Mouse (Mus musculus): ENCODE results near the gene Dmxl2. TPM values are rescaled to one million over a fixed set of nuclear protein-coding genes. Genes with fewer than 3 reads are reported as not detected.

Dmxl2 gene
- total RNA-seq (2021) = 10 to 100 TPM; 12.9 to 15.1 TPM
- long read RNA-seq, experiment 1, partial matches to known transcripts = 1 of 1 reads
- long read RNA-seq, experiment 1, other reads (novel, unspliced or antisense) = 0 of 1 reads
- long read RNA-seq, experiment 2, partial matches to known transcripts = 2 of 2 reads
- long read RNA-seq, experiment 2, other reads (novel, unspliced or antisense) = 0 of 2 reads

DNA sequence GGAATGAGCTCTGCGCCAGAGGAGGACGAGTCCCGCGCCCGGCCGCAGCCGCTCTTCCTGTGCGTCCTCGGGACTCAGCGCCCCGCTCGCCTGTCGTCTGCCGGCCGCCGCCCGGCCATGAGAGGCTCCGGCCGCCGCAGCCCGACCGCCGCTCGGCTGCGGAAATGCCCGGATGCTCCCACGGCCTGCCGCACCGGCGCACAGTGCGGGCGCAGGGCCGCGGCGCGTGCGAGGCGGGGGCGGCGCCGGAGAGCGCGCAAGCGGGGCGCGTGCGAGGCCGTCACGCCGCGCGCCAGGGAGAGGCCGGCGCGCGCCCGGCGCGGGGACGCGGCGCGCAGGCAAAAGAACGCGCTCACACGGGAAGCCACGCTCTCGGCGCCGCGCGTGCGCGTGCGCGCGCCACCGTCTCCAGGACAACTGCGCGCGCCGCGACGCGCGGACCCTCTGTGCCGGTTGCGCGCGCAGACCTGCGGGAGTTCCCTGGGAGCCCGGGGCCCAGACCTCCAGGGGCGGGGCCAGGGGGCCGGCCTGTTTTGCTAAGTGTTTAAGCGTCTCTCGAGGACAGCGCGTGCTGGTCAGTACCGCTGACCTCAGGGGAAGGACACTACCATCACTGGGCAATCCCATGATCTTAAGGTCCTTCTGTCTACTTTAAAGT is at the start of gene Dmxl2:
Dmxl2 (minus strand) TSS at position 174 of the 658 bp plus-strand sequence.
- DNase-seq (ENCODE audit: low spot score in 2 of 2) = peak; percentile 86 to 89

DNA sequence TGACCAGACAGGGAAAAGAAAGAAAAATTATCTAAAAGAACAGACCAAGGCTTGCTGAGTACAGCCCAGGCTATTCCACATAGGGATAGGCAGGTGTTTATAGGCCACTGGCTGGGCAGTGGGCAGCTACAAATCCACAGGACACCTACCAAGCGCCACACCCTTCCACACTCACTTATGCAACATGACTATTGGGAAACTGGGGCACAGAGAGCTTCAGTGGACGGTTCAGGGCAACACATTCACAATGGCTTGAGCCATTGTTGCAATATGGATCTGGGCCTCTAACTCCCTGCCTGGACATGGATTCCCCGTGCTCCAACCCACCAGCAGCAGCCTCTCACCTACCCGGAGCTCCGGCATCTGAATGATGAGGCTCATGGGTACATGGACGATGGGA is 48.0 kb upstream of the Dmxl2 start:
- no peak for DNase-seq (ENCODE audit: low spot score in 2 of 2)

DNA sequence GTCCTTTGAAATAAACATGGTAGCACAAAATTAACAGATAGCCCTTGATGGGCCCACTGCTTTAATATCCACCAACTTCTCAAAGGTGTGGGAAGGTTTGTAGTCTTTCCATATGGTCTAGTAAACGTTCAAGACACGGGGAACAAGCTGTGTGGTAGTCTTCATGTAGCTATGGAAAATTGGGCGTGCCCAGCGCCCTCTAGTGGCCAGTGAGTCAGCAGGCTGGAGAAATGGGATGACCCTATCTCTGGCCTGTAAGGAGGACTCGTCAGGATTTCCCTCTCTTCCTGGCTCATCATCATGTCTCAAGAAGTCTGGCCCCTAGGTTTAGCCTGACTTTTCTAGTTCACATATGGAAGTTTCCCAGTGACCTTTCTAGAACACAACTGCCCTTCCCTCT is 46.1 kb upstream of the Dmxl2 start:
- DNase-seq (ENCODE audit: low spot score in 2 of 2) = peak; percentile 65 to 70

DNA sequence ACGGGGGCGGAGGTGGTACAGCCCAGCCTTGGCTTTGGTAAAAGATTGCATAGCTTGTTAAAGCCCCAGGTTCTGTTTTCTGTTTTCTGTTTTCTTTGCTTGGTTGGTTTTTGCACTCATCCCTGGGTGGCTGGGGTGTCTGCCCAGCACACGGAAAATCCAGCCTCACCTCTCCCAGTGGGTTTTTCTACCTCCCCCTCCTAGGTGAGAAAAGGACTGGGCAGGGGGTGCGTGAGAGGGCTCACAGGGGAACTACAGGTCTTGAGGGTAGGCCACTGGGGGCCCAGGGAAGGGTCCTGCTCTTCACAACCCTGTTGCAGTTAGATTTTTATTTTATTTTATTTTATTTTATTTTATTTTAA is 43.5 kb upstream of the Dmxl2 start:
- no peak for DNase-seq (ENCODE audit: low spot score in 2 of 2)

DNA sequence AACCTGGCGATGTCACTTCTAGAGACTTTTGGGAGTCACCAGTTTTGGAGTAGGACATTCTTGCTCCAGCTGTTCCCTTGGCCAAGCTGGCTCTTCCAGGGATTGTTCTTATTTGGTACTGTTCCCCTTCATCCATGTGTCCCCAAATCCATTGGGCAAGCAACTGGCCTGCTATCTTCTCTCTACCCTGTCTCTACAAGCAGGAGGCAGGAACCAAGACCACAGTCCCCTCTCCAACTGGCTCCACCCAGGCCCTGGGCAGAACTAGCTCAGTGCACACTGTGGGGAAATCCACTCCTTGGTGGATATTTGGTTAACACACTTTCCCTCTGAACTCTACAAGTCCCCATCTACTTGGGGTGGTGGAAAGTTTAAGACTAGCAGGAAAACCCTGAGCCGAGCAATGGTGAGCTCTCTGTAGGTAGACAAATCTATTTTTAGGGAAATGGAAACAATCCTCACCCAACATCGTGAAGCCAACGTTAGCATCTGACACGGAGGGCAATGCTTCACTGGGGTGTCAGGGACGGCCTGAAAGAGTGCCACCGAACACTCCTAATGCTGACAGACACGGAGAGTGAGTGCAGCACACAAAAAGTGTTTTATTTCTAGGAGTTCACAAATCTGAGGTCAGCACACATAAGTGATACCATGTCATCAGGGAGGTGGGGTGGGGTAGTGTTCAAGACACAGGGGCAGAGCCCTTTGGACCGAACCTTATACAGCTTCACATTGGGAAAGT is 43.0 kb upstream of the Dmxl2 start:
- DNase-seq (ENCODE audit: low spot score in 2 of 2) = no peak

DNA sequence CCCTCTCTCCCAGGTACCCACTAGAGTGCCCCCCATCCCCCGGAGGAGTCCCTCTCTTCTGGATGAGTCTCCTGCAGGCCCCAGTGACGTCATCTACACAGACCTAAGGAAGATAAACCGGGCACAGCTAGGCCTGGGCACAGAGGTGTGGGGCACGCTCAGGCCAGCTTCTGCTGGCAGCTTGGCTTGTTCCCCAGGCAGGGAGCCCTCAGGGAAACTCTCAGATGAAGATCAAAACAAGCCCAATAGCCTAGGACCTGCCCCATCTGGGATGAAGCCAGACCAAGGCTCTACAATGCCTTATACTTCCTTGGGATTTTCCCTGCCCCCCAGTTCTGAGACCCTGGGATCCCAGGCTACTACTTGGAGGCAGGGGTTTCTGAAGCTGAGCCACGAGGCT is 39.4 kb upstream of the Dmxl2 start:
- no peak for DNase-seq (ENCODE audit: low spot score in 2 of 2)

DNA sequence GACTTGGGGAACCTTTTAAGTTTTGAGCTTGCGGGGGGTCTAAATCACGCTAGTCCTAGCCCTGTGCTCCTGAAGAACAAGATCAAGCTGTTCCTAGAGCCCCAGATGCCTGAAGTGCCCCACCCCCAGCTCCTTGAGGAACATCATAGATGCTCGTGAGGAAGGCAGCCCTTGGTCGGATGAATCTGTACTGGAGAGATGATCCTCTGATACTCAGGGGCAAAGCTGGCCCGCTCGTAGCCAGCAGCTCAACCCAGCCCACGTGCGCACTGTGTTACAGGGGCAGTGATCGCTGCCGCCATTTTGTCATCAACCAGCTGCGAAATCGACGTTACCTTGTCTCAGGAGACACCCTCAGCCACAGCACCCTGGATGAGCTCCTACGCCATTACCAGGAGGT is 37.3 kb upstream of the Dmxl2 start, which contains the start of gene Sh2d7:
Sh2d7 (plus strand) TSS at position 301 of the 400 bp plus-strand sequence.
- DNase-seq (ENCODE audit: low spot score in 2 of 2) = no peak

DNA sequence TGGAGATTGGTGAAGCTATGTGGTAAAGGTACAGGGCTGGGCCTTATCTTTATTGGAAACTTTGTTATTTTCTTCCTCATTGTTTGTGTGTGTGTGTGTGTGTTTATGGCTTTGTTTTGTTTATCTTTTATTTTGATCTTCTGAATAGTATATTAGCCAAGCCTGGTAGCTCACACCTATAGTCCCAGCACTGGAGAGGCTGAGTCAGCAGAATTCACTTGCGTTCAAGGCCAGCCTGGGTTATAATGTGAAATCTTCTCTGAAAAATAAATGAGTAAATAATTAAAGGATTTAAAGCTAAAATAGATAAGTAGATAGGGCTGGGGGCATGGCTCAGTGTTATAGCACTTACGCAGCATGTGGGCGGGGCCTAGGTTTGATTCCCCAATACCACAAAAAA is 36.8 kb upstream of the Dmxl2 start:
- DNase-seq (ENCODE audit: low spot score in 2 of 2) = no peak

DNA sequence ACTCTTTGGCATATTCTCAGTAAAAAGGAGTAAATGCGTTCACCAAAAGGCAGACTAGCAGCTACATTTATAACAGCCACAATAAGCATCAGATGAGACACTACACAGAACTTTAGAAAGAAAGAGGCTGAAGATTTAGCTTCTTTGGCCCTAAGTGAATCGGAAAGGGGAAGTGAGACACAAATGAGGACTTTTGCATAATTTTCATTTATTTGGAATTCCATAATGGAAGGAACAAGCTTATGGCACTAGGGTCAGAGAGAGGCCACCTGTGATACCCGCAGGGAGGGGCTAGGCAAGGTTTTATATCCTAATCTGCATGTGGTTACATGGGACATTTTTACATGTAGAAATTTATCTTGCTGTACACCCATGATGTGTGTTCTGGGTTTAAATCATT is 36.1 kb upstream of the Dmxl2 start:
- DNase-seq (ENCODE audit: low spot score in 2 of 2) = no peak

DNA sequence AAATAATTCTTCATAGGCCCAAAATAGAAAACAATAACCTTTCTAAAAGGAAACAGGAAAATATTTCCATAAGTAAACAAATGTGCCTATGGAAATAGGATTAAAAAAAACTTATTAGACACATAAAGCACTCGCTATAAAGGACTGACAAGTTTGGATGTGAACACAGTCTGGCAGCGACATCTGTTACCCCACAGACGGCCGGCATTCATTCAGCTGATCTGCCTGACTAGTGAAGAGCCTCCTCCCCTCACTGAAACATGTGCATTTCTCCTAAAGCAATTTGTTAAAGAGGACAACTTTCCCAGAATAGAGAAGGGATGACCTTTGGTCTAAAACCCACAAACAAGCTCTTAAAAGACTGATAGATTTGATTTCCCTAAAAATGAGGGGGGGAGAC is 35.6 kb upstream of the Dmxl2 start:
- DNase-seq (ENCODE audit: low spot score in 2 of 2) = no peak

DNA sequence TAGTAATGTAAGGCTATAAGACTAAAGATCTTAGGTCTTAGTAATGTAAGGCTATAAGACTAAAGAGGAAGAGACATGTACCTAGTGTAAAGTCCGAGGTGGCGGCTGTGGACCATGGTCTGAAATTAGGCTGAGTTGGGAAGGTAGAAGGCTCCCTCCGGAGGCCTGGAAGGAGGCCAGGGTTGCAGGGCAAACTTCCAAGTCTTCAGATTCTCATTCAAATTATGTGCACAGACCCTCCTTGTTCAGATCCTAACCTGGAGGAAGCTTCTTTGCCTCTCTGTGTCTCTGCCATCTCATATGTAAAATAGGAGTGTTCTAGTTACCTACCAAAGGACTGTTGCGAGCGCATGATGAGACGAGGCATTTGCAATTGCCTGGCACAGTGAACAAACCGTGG is 34.8 kb upstream of the Dmxl2 start:
- no peak for DNase-seq (ENCODE audit: low spot score in 2 of 2)

DNA sequence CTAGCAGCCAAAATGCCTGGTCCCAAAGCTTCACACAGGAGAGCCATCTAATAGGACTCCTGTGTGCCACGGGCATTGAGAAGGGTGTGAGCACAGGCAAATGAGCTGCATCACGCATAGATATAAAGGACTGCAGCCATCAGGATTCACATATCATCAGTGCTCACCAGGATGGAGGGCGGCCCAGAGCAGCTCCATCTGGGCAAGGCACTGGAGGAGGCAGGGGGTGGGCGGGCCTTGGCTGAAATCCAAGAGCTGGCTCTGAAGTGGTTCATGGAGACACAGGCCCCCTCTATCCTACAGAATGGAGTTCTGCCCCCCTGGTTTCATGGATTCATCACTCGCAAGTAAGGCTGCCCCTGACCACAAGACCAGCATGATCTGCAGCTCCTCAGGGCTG is 32.5 kb upstream of the Dmxl2 start:
- no peak for DNase-seq (ENCODE audit: low spot score in 2 of 2)

DNA sequence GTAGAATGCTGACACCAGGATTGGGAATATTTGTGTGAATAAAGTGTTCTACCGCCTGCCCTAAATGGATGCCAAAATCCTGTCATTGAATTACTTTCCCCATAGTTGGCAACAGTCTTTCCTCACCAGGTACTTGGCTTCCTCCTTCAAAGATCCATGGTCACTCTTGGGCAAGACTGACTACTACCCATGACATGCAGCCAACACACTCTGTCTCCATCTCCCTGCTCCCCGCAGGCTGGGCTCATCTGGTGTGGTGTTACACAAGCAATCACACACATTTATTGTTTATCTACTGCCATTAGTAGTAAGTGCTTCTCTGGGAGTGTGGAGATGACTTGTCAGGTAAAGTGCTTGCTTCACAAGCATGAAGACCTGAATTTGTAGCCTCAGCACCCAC is 31.5 kb upstream of the Dmxl2 start:
- DNase-seq (ENCODE audit: low spot score in 2 of 2) = no peak

DNA sequence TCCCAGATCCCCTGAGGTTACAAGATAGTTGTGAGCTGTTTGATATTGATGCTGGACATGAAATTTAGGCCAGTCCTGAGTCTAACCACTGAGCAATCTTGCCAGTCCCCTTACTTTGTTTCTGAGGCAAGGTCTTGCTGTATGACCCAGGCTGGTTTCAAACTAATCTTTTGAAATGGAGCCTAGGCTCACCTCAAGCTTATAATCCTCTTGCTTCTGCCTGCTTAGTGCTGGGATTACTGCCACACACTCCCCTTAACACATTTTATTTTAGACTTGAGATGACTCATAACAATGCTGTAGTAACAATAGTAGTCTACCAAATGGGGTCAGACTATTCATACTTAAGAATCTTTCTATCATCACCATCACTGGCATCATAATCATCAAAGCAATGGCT is 30.0 kb upstream of the Dmxl2 start:
- no peak for DNase-seq (ENCODE audit: low spot score in 2 of 2)

DNA sequence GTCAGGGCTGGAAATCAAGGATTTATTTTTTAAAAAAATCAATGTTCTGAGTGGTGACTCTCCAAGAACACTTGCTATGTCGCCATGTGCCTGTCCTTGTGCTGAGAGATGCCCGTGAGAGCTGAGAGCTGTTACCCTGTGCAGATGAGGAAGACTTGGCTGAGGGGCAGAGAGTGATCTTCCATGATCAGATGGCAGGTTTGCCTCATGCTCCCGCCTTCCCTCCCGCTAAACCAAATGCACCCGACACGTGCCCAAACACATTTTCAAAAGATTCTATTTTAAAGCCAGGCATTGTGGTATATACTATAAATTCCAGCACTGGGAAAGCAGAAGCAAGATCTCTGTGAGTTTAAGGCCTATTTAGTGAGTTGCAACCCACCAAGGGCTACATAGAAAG is 29.4 kb upstream of the Dmxl2 start:
- no peak for DNase-seq (ENCODE audit: low spot score in 2 of 2)

DNA sequence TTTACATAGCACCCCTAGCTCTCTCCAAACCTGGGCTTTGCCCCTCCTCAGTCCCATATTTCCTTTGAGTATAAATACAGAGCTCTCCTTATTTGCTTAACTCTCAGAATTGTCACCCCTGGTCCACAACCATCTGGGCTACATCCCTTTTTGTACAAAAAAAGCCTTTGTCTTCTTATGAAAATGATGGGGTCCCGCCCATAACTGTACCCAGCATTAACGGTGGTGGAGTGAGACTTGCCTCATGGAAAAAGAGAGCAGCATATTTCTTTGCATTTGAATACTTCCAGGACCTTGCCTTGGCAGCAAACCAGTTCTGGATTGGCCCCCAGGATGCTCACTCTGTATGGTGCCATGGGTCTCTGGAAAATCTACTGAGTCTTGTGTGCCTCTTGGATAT is 28.5 kb upstream of the Dmxl2 start:
- no peak for DNase-seq (ENCODE audit: low spot score in 2 of 2)

DNA sequence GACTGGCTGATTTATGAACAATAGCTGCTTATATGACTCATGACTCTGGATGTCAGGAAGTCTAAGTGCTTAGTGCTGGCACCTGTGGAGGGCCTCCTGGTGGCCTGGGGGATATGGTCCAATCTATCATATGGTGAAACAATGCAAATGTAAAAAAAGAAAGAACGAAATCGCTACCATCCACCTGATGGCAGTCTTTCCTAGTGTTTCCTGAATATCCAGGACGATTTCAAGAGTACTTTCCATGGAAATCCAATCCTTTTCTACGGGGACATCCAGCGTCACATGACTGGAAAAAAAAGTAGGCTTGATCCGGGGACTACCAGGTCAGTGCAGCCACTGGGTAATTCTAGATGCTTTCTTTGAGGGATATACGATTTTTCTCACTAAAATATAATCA is 26.3 kb upstream of the Dmxl2 start:
- no peak for DNase-seq (ENCODE audit: low spot score in 2 of 2)

DNA sequence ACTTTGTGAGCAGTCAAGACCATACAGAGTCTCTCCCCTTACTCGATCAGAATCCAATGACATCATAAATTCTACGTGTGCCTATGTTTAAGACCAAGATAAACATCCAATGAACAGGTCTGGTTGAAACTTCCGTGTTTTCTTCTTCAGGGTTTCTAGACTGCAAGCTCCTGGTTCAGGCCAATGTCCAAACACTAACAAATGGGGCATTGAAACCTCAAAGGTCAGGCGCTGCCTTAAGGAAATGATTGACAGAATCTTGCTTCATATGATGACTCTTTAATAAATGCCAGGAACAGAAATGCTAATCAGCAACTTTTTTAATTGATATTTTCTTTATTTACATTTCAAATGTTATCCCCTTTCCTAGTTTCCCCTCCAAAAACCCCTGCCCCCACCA is 18.9 kb upstream of the Dmxl2 start:
- no peak for DNase-seq (ENCODE audit: low spot score in 2 of 2)

DNA sequence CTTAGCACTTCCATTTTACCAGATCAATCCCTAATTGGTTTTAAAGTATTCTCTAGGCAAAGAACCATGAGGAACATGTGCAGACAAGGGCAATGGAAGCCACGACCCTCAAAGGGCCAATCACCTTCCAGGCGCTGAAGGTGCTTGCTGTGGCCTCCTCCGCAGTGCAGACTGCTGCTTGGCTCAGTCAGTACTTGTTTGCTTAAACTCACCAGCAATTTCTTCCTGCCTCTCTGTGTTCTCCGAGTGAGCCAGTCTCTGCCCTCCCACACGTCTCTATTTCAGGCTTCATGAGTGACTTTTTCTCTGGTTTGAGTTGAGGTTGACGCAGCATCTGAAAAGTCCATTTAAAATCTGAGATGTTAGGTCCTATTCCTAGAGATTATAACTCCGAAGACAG is 17.5 kb upstream of the Dmxl2 start:
- DNase-seq (ENCODE audit: low spot score in 2 of 2) = no peak

DNA sequence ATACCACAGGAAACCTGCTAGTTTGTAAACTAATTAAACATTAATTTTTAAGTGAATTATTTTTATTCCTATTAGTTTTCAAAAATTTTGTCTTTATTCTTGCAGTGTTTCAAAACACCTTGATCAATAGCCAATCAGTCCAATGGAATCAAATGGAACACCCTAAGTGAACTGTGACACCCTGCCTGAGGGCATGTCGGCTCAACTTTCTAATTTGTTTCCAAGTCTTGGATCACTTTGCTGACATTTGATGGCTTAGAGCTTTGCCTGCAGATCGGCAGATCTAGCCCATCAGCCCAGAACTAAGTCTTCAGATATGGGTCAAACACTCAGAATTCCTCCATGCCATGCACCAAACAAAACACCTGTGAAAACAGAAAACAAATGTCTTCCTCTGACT is 14.6 kb upstream of the Dmxl2 start:
- DNase-seq (ENCODE audit: low spot score in 2 of 2) = no peak

DNA sequence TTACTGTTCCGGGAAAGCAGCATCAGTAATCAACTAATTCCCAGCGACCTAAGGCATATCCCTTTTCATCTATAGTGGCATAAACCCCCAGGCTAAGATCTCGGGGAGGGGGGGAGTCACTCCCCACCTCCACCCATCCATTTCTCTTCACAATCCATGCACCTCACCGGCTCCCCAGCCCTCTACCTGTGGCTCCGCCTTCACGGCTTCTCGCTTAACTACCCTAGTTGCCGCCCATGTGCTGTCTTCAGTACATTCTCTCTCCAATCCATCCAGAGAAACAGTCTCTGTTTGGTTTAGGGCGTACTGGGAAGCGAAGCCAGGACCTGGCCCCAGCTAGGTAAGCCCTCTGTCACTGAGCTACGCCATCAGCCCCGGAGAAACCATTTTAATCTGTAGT is 1.4 kb upstream of the Dmxl2 start:
- DNase-seq (ENCODE audit: low spot score in 2 of 2) = no peak

DNA sequence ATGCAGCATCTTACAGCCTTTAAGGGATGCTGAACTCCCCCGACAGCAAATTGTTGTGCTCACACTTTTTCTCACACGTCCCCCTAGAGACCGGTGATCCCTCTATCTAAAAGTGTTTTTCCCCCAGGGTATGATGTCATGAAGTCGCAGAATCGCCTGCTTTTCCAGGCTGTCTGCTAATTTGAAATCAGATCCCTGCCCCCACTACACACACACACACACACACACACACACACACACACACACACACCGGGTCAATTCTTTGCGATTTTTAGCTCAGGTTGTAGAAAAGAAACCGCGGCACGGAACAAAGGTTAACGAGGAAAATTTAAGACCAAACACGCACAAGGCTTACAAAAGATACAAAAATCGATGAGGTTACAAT is 677 bp upstream of the Dmxl2 start:
- DNase-seq (ENCODE audit: low spot score in 2 of 2) = no peak

Measured in adrenal gland, adult 18-20 months (tissue).